Mouse (Mus musculus) 3T3-L1 (cell line): ENCODE data around the gene Etv1.
"Not testable (repeated sequence)": the region's sequence is repeated elsewhere in the genome, so short reads cannot be mapped to it uniquely, and the experiment has no call there.

Experiments
- DNase-seq: peaks from one replicate; pipeline ENCODE4 v3.0.0-alpha.2; 2015; ENCODE audit warnings: low read depth, low spot score

Etv1 gene

DNA sequence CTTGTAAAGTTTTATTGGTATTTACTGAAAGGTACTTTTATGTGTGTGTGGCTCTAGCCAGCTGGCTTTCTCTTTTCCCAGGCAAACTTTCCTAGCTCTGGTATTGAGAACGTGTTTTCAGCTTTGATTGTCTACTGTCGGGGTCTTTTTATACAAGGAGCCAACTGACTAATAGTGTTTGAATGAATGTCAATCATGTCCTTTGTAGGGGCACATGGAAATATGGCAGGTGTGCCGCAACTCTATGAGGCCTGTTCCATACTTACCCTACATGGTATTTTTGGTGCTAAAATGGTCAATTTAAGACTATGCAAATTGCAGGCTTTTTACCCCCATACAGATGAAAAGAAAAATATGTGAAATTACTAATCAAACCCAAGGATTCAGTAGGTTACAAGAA is 37.1 kb downstream of the Etv1 start:
- DNase-seq: no peak

DNA sequence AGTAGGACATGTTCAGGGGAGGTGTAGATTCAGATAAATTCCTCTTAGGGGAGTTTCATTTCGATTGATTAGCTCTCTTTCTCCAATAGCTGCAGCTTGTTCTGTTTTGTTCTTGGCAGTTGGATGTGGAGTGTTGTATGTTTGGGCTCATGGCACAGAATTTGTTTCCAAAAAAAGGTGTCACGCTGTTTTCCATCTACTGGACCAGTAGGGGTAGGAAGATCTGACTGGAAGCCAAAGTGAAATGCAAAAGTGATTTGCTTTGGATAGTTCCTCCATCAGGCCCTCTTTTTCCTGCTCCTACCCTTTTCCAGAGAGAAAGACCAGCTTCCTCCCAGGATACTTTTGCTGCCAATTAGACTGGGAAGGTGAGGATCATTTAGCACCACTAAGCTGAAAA is 39.1 kb downstream of the Etv1 start:
- no peak for DNase-seq

DNA sequence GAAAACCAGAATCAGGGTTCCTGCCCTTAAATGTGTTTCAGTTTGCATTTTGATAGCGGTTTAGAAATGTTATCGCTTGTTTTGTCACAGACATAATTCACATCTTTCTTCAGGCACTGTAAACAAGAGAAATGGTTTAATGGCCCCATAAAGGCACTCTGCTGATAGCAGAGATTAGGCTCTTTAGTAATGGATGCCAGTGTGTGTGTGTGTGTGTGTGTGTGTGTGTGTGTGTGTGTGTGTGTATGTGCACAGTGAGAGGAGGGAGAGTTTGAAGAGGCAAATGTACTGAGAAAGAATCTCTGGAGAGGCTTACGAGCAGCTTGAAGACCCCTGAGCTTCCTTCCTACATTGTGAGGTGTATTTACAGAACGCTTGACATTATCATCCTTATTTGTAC is 41.5 kb downstream of the Etv1 start:
- no peak for DNase-seq

DNA sequence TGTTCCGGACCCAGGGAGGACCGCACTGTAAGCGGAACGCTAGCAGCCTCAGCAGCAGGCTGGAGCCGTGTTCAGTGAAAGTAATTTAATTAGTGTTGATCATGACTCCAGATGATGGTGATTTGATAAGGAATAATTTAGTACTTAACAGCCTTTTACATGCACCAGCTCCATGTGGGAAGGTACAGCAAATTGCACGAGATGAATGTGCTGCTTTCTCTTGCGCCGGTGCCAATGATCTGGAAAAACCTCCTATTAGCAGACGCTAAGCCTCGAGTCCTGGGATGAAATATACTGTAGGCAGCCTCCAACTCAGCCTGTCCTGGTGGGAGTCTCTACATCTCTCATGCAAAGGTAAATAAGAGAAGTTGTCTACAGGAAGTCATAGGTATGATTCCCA is 45.2 kb downstream of the Etv1 start:
- no peak for DNase-seq

DNA sequence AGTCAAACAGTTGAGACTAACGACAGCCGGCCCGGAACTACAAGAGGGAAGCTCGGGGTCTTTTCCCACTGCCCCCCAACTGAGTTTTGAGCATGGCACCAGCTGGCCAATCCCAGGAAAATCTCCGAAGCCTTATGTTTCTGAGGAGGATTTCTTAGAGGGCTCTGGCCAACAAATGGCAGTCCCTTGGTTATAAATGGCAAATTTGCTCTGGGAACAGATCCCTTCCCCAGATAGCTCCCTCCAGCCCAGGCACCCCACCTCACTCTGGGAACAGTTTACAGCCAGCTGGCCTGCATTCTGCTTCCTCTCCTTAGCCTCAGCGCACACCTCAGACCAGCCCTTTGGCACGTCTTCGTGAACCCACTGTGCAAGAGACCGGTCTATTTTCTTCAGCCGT is 53.8 kb downstream of the Etv1 start:
- no peak for DNase-seq

- no peak for DNase-seq
These were observed 55.4 kb downstream of the Etv1 start for GRCm38 (mm10) chr12:38834581-38834980.

DNA sequence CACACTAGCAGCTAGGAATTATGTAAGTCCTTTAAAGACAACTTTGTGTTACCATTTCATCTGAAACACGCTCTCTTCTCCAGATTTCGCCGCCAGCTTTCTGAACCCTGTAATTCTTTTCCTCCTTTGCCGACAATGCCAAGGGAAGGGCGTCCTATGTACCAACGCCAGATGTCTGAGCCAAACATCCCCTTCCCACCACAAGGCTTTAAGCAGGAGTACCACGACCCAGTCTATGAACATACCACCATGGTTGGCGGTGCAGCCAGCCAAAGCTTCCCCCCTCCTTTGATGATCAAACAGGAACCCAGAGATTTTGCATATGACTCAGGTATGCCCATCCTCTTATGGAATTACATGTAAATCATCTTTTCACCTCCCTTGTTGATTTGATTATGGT is 55.8 kb downstream of the Etv1 start:
- DNase-seq: not testable (repeated sequence)

GRCm38 (mm10) chr12:38843801-38844295 is 64.7 kb downstream of the Etv1 start:
- DNase-seq: peak; percentile 95

DNA sequence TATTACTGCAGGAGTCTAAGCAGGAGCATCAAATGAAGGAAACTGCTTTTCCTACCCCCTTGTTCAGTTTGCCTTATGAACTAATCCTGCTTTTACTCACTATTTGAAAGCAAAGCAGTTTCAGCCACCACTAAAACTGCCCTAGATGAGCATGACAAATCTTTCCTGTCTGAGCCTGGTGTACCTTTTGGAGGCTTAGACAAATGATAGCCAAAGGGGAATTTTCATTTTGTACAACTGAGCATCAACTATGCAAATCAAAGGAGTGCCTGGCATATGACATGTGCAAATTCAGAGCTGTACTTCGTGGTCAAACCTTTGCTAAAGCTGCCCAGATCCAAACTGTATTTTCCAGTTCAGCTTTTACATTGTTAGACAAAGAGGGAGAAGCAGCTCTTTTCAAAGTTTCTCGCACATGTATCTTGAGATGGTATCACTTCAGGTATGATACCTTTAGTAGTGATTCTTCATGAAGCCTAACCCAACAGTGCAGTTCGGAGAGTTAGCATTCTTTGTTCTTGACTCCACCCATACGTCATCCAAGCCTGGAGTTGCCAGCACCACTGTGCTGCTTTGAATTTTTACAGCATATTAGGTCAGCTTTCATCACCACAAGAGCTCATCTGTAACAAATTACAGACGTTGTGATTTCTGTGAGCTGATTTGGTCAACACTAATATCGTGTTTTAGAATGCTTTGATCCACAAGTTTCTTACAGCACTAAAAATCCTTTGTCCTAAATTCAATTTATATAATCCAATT is 68.5 kb downstream of the Etv1 start:
- peak; percentile 47 for DNase-seq

DNA sequence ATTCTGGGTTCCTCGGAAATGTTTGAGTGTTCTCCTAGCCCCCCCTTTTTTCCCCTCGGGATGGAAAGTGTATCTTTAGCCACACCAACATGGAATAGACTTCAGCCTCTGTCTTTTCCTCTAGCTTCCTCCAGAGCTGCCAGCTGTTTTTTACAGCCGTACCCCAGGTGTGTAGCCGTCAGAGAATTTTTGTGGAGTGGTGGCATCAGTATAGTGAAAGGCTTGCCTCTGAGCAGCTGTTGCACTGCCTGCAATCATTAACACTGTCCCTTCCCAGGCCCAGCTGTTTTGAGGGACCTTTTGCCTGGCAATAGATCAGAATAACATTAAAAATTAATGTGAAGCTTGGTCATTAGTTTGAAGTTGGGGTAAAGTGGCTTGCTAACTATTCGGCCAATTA is 70.8 kb downstream of the Etv1 start:
- DNase-seq: no peak

DNA sequence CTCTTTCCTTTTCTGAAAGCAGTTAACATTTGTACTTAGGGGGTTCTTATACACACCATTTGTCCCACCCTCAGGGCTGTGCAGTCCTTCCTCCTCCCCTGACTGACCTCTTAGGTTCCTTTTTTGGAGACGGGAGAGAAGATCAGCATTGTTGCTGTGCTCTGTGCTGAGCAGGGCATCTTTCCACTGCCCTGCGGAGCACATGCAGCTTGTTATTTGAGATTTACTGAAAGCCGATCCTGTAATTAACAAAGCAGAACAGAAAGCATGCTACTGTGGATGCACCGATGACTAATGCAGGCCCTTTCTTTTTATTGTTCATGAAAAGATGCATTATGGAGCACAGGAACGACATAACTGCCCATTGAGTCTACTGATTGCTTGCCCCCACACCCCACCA is 75.1 kb downstream of the Etv1 start:
- DNase-seq: no peak

DNA sequence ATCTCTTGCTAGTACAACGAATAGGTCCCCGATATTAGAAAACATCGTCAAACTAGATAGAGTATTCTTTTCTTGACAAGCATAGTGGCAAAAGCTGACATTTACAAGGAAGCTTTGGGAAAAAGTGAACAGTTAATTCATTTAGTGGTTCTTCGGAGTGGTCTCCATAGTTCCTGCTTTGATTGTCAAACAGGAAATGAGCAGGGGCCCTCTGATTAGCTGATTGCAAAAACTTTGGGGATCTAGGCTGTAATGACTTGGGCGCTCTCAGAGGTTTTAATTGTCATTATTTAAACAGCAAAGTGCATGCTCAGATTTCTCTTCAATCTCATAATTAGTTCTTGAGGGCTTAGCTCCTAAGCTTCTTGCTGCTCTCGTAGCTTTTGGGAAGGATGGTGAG is 75.6 kb downstream of the Etv1 start:
- no peak for DNase-seq

DNA sequence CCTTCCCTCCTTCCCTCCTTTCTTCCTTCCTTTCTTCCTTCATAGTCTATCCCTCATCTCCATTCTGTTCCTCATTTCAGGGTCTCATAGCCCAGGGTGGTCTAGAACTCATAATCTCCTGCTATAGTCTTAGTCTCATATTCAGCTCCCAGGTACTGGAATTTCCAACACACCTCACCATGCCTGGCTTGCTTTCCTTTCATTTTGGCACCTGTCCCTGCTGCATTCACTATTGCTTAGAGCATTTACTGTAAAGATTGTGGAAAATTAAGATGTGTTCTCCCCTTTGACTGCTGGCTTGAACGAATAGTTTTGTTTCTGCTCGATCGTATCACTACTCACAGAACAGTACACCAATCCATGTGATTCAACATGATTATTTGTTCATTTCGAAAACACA is 80.5 kb downstream of the Etv1 start:
- no peak for DNase-seq

GRCm38 (mm10) chr12:38860168-38861115 is 81.3 kb downstream of the Etv1 start:
- no peak for DNase-seq

- no peak for DNase-seq
These were observed 84.2 kb downstream of the Etv1 start for GRCm38 (mm10) chr12:38863395-38863794.

DNA sequence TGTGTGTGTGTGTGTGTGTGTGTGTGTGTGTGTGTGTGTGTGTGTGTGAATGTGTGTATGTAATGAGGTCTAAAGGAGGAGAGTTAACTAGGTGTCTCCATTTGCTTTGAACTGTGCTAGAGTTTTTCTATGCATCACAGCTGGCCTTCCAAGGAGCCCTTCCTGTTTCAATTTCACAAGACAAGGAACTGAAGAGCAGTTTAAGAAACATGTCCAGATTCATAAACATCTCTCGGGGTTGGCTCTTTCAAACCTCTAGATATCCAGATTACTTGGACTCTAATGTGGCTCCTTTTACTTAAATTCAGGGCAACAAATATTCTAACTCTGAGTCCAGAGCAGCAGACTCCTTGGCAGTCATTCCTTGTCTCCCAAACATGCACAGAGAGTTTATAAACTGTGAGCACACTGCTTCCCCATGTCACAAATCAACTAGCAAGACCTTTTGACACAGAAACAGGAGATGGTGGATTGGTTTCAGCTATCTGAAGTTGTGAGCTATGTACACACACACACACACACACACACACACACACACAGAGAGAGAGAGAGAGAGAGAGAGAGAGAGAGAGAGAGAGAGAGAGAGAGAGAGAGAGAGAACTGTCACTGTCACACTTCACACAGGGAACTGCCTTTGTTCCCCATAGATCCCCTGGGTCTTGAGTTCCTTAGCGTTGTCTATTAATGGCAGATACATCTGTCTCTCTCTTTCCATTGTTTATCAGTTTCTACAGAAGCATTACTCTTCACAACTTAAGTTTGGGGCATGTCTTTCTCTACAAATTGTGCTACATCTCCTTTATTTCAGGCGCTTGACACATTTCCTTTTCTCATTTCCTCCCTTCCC is 85.0 kb downstream of the Etv1 start:
- DNase-seq: no peak

DNA sequence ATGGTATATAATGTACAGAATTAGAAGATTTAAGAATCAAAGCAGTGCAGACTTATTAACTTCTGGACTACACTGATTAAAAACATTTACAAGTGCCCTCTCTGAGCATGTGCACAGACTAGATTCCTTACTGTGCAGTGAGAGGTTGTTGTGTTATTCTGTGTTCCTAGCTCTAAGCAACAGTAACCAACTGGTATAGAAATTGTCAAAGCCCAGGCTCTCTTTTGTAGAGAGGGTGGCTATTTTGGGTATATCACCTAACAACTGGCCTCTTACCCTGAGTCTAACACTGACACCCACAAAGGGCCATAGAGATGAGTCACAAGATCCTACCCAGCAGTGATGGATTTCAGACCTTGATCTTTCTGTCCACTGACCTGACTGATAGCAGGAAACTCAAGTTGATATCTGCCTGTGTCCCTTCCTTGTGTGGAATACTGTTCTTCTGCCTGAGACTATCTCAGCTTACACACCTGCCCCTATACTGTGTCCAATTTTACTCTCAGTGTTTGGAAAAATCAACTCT is 95.4 kb downstream of the Etv1 start:
- peak; percentile 17 for DNase-seq

DNA sequence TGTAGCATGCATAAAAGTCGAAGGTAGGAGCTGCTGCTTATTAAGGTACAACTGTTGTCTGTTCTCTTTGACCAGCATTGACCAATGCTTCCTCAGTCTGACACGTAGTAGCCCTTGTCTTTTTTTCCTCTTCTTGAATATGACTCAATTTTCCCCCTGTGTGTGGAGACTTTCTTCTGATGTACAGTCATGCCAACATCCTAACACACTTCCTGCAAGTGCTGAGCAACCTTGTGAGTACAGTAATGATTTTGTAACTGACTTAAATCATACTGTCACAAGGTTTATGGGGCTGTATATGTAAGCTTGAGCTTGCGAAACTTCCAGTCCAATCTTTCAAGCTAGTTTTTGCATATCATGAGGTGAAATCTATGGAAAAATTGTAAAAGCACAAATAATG is 125.3 kb downstream of the Etv1 start:
- DNase-seq: peak; percentile 50

DNA sequence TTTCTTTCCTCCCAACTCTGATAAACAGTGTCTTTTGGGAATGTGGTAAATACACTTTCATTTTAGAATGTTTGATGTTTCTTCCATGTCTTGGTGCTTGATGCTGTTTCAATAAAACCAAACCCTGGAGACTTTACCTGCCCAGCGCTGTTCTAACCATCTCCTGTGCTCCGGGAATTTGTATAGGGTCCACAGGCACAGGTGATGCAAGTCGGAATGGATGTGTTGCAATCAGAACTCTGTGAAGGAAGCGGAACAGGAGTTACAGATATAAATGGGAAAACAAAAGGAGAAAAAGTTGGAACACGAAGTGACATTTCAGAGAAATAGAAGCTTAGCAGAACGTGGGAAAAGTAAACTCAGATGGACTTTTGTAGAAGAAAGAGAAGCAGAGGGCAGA is 127.1 kb downstream of the Etv1 start:
- no peak for DNase-seq

DNA sequence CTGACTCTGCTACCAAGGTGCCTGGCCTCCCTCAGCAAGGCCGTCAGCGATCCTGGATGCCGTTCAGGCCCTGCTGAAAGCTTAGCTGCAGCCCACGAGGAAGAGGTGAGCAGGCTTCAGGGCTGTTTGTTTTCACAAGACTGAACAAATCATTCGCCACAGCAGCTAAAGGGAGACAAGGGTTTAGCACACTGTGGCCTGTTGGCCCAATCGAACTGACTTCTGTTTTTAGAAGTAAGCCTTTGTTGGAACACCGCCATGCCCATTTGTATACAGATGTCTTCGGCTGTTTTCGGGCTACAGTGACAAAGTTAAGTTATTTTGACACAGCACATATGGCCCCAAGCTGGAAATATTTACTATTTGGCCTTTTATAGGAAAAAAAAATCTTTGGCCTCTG is 127.6 kb downstream of the Etv1 start:
- no peak for DNase-seq

GRCm38 (mm10) chr12:38908947-38909346 is 129.8 kb downstream of the Etv1 start:
- DNase-seq: no peak
